Mouse (Mus musculus): ENCODE measurements around the gene Atrnl1. TPM values are rescaled to one million over a fixed set of nuclear protein-coding genes. Genes with fewer than 3 reads are reported as not detected.
"Not testable (repeated sequence)": the region's sequence is repeated elsewhere in the genome, so short reads cannot be mapped to it uniquely, and the experiment has no call there.

The Atrnl1 gene
- total RNA-seq, 2 experiments from 2014 or later: 7.1 to 8.0 TPM

DNA sequence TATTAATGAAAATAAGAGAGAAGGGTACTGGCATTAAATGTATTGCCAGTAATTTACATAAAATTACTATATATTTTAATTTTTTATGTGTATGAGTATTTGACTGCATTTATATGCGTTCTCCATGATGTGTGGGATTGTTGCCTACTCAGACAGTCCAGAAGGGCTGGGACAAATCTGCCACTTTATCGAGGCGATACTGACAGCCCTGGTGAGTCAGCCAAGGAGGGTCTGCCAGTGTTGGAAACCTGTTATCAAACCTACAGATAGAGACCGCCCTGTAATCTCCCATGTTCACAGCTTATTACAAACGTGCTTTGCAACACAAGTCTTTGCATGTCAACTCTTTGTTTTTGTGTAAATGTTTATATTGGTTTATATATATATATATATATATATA, 347.9 kb downstream of the Atrnl1 start:
- no peak for TF ChIP-seq CTCF (IDR thresholded peaks at IDR 0.05)
- Histone ChIP-seq H3K4me3 (no peak overlapping the region), H3K27ac (no peak overlapping the region)
- intact Hi-C loops (cut with DNase I): no loop called here
- DNase-seq: no peak

DNA sequence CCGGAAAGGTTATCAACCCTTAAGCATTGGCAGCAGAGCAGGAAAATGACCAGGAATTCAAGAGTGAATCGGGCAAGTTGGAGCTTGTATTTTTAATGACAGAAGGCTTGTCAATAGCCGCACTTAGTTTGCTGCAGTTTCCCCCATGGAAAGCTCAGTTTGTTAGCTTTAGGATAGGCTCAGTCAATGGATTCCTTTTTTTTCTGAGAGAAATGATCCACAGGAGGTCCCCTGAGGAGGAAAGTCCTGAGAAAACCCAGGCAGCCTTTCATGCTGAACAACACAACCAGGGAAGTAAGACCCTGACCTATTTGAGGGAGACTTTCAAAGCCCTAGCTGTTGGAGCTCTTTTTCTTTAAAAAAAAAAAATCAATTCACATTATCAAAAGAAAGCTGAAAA, 350.5 kb downstream of the Atrnl1 start:
- intact Hi-C loops (cut with DNase I): no loop called here
- no peak for DNase-seq
- Histone ChIP-seq H3K27ac (no peak overlapping the region), H3K4me3 (no peak overlapping the region)
- TF ChIP-seq CTCF (IDR thresholded peaks at IDR 0.05): no peak

DNA sequence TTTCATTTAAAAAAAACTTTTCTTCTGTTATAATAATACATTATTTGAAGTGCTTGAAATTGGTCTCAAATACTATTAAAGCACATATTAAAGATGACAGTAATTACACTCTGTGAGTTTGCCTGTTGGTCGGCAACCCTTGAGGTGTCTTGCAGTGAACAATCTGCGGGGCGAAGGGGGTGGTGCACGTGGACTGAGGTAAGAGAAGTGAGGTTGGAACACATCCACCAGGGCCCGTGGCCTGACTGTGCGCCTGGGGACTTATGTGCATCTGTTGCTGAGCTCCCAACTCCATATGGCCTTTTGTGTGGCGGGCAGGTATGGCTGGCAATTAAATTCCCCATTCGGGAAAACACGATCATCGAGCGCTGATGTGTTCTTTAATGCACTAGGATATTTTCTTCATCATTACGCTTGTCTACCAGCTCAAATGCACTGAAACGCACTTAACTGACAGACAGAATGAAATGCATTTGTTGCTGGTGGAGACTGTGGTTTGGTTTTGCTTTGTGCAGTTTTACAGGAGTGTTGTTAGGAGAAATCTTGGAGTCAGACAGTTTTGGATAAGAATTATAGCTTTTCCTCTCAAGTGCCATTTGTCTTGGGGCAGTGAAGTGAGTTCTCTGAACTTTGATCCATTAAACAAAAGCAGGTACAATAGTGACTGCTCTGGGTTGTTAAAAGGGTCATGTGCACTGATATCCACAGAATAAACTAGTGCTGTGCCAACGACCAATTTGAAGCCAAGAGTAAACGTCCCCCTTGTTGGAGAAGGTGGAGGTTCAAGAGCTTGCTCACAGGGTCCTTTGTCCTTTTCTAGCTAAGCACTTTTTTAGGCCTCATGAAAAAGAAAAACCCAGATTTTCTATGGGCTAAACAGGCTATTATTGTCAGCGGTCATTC, 351.2 kb downstream of the Atrnl1 start:
- intact Hi-C loops (cut with DNase I): no loop called here
- H3K27ac ChIP-seq: no peak overlapping the region
- DNase-seq: no peak
- no peak for TF ChIP-seq CTCF (IDR thresholded peaks at IDR 0.05)
- H3K4me3 ChIP-seq: no peak overlapping the region

DNA sequence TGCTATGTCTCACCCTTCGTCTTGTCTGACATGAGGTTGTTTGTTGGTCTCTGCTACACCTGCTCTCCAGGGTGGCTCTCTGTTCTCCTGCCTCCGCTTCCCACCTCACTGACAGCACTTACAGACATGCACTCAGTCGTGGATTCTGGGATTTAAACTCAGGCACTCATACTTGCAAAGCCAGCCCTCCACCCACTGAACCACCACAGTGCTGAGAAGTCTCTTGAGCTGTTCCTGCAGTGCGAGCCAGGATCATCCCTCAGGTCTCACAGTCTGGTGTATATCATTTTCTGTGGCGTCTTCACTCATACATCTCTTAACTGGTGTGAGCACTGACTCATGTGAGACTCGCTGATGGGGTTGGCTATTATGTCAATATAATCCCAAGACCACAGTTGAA, 353.0 kb downstream of the Atrnl1 start:
- no peak for DNase-seq
- Histone ChIP-seq H3K27ac (no peak overlapping the region), H3K4me3 (no peak overlapping the region)
- intact Hi-C loops (cut with DNase I): no loop called here
- TF ChIP-seq CTCF (IDR thresholded peaks at IDR 0.05): no peak

DNA sequence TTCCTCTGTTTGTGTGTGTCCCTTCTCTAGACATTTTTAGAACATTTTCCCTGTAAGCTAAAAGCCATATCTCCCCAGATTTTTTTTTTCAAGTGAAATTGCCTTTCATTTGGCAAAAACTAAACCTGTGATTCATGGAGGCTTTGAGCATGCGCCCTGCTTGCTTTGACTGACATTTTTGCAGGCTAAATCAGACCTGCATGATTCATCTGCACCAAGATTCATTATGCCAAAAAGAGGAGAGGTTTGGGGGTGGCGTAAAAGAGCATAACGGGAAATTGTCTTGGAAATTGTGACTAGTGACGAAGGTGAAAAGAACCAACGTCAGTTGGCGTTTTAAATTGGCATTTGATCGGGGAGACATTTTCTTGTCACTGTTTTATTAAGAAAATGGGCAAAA, 358.9 kb downstream of the Atrnl1 start:
- no peak overlapping the region for H3K4me3 ChIP-seq
- DNase-seq: no peak
- intact Hi-C loops (cut with DNase I): no loop called here
- no peak for TF ChIP-seq CTCF (IDR thresholded peaks at IDR 0.05)
- H3K27ac ChIP-seq: no peak overlapping the region

DNA sequence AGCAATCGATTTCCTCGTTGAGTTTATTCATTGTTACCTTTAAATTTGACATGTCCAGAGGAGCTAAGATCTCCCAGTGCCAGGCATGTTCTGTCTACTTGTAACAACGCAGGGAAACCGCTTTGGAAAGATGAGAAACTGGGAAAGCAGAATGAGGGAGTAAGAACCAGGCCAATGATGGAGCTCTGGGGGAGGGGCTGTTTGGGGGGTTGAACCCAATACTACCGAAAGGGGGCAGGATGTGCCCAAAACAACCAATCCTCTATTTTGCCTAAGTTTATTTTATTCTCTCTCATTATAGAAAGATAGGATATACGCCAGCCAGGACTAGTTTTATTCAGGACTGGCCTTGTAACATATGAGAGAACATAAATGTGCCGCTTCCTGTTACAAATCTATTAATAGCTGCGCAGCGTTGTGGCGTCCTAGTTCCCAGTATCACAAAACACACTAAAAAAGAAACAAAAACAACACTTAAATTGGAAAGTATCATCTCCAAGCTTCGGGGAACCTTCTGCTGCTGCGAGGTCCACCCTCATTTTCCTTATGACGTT, 359.6 kb downstream of the Atrnl1 start:
- Histone ChIP-seq H3K27ac (no peak overlapping the region), H3K4me3 (no peak overlapping the region)
- no peak for DNase-seq
- no peak for TF ChIP-seq CTCF (IDR thresholded peaks at IDR 0.05)
- intact Hi-C loops (cut with DNase I): no loop called here

DNA sequence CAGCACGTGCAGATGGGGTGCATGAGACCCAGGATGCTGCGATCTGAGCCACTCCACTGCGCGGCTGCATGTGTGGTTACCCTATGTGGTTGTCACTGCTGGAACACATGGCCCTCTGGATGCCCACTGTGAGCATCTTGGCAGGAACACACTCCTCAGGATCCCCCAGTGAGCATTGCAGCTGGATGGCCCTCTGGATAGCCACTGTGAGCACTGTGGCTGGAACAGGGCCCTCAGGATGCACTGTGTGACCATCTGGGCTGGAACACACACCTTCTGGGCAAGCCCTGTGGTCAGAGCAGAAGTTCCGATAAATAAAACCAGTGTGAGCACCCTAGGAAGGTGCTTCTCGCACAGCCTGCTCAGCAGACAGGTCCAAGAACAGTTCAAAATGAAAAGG, 364.4 kb downstream of the Atrnl1 start:
- no peak for TF ChIP-seq CTCF (IDR thresholded peaks at IDR 0.05)
- no peak for DNase-seq
- intact Hi-C loops (cut with DNase I): no loop called here
- no peak overlapping the region for H3K4me3 ChIP-seq
- H3K27ac ChIP-seq: no peak overlapping the region

DNA sequence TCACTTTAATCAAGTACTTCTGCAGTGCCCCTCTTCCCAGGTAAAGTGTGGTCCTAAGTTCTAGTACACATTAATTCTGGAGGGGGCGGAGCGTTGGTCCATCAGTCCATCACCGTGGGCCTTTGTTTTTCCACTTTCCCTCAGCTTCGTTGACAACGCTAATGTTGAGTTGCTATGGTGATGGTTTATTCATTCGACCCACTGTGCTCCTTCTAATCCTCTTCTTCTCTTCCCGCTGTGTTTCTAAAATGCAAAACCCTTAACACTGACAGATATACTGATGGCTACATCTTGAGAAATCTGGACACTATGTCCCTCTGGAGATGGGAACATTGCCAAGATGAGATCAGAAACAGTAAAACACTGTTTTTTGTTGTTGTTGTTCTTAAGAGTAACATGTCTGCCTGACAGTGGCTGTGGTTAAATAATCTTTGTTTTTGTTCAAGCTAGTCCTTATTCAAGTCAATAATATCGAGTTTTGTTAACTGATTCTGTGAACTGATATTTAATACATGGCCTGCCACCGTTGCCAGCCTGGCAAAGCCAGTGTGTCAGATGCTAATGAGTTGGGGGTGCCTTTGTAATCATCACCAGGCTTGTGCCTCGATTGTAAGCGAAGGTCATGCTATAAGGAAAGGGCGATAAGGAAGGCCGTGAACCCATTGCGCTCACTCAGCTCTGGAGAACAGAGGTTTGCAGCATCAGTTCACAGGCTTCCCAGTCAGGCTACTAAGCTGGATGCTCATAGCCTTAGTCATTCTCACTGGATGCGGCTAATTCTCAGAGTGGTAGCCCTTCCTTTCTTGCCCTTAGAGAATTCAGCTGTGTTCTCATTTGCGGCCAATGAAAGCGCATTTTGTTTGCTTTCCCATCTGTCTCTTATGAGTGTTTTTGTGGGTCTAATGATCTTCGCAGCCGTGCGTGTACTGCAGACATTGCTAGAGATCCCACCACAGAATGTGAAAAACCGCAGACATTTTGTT, 375.4 kb downstream of the Atrnl1 start:
- TF ChIP-seq CTCF (IDR thresholded peaks at IDR 0.05): no peak
- no peak for DNase-seq
- Histone ChIP-seq H3K4me3 (no peak overlapping the region), H3K27ac (no peak overlapping the region)
- intact Hi-C loops (cut with DNase I): no loop called here

DNA sequence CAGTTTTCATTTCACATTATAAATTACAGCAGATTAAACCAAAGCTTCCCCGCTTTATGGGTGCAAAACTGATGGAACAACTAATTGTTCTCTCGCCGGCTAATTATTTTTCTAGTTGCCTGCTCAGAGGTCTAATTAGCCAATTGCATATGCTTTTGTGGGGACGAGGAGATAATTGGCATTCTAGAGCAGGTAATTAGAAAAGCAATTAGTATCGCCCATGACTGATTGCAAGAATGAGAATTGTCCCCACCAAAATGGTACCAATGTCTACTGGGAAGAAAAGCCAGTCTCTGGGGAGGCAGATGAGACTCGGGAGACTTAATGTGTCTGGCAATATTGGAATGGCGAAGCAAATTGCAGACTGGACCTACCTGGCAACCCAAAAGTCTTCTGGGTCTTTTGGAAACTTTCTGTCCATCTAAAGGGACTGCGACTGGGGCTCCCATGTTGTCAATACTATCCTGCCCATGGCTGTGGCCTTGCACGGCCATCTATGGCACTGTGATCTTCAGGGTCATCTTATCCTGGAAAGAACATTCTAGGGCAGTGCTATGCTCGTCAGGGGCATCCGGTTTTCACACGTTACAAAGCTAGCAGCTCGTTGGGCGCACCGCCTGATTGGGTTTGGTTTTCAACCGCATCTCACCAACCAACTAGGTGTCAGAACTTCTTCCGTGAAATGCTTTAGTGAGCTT, 377.0 kb downstream of the Atrnl1 start:
- DNase-seq: no peak
- TF ChIP-seq CTCF (IDR thresholded peaks at IDR 0.05): no peak
- Histone ChIP-seq H3K4me3 (no peak overlapping the region), H3K27ac (no peak overlapping the region)
- intact Hi-C loops (cut with DNase I): no loop called here

DNA sequence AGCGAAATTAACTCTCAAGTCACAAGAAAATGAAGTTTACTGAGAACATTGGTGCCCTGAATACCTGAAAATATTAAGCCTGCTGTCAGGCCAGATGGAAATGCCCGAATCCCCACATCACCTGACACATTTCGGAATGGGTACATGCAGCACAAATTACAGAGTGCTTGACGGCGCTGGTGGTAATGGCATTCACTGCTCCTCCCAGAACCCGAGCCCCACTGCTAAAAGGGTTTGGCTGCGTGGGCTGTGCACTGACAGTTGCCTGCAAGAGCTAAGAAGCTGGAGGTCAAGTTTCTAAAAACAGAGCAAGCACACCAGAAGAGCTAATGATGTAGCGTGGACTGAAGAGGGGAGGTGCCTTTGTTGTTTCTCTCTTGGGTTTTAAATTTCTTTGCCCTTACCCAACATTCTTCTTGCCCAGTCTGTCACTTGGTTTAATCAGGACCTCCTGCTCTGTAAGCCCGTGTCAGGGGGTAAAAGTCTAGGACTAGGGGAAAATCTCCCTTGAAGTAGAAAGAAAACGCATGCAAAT, 377.8 kb downstream of the Atrnl1 start:
- Histone ChIP-seq H3K27ac (no peak overlapping the region), H3K4me3 (no peak overlapping the region)
- DNase-seq: no peak
- TF ChIP-seq CTCF (IDR thresholded peaks at IDR 0.05): no peak
- intact Hi-C loops (cut with DNase I): no loop called here

DNA sequence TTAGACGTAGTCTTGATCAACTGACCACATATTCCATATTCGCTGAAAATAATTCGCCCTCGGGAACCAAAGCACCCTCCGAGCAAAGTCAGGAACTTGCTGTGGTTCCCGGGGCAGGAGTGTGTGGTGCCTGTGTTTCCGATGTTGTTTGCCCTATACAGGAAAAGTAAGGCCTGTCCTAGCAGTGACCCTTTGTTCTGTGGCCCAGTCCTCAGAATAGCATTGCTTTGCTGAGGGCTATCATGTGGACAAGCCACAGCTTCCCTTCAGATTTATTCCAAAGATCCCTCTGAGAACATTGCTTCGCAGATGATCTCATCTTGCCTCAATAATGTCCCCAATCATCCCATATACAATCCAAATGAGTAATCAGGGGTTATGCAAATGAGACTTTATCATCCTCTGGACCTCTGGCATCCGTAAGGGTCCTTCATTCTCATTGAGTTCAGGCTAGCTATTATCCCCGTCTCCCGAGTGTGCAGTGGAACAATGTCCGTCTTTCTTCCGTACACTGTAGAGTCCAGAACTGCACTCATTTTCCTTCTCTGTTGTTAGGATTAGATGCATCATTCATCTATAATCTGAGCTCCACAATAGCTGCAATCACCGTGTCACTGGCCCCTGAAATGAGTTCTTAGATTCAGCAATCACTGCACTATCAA, 380.4 kb downstream of the Atrnl1 start:
- no peak for DNase-seq
- intact Hi-C loops (cut with DNase I): no loop called here
- TF ChIP-seq CTCF (IDR thresholded peaks at IDR 0.05): no peak
- Histone ChIP-seq H3K4me3 (no peak overlapping the region), H3K27ac (no peak overlapping the region)

DNA sequence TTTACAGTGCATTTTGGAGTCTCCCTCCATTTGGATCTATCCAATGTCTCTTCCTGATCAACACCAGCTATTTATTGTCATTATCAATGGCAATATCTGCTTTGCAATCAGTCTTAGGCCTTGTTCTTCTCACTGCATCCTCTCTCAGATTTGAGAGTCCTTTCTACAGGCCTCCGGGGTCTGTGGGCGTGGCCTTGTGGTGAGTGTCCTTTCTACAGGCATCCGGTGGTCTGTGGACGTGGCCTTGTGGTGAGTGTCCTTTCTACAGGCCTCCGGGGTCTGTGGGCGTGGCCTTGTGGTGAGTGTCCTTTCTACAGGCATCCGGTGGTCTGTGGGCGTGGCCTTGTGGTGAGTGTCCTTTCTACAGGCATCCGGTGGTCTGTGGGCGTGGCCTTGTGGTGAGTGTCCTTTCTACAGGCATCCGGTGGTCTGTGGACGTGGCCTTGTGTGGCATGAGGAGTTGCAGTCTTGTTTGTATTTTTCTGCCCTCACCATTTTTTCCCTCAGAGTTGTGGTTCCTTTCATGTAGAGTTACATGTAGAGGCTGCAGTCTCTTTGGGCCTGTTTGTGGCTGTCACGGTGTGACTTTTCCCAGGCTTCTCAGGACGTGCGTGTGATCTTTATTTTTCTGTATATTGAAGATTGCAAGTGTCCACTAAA, 383.5 kb downstream of the Atrnl1 start:
- DNase-seq; intact Hi-C loops (cut with DNase I): not testable (repeated sequence)

More for the DNA sequence above, 383.5 kb downstream of the Atrnl1 start:
- H3K4me3 ChIP-seq, H3K27ac ChIP-seq: not testable (repeated sequence)
